Mouse (Mus musculus) spleen, adult 2 months (tissue): Measurements from ENCODE around the gene Esr1. TPM values are rescaled to one million over a fixed set of nuclear protein-coding genes. Genes with fewer than 3 reads are reported as not detected.

Experiments
- DNase-seq, 2 experiments: peaks; one replicate each; pipeline versions ENCODE4 v3.0.0 to v3.0.0-alpha.2; 2012 to 2021; ENCODE audit warnings: low spot score in 2 of 2, low read depth in 1 of 2
- H3K27ac ChIP-seq: fragments of 200-500 bp; 2 replicates; pipeline ENCODE4 v1.5.1; 2012; ENCODE audit warnings: low read length, inconsistent platforms; ENCODE audit not compliant: insufficient read depth
- H3K27me3 ChIP-seq: fragments of 200-500 bp; 2 replicates; pipeline ENCODE4 v1.6.1; 2012; ENCODE audit warnings: mild to moderate bottlenecking, moderate library complexity, low read length, inconsistent platforms; ENCODE audit not compliant: control insufficient read depth, insufficient read depth
- H3K36me3 ChIP-seq: fragments of 200-500 bp; 2 replicates; pipeline ENCODE4 v1.6.1; 2012; ENCODE audit warnings: mild to moderate bottlenecking, low read length, inconsistent platforms; ENCODE audit not compliant: control insufficient read depth, insufficient read depth
- H3K4me1 ChIP-seq: fragments of 200-500 bp; 2 replicates; pipeline ENCODE4 v1.6.1; 2011; ENCODE audit warnings: inconsistent platforms; ENCODE audit not compliant: control insufficient read depth, insufficient read depth, insufficient read length
- H3K4me3 ChIP-seq: fragments of 200-500 bp; 2 replicates; pipeline ENCODE4 v1.5.1; 2011; ENCODE audit warnings: mild to moderate bottlenecking, inconsistent platforms; ENCODE audit not compliant: insufficient read depth, insufficient read length; ENCODE audit errors: extremely low read depth
- CTCF ChIP-seq: fragments of 200-500 bp; IDR thresholded peaks from 2 replicates; pipeline ENCODE4 v1.5.1; 2011; ENCODE audit warnings: mild to moderate bottlenecking, inconsistent platforms; ENCODE audit not compliant: insufficient read depth, insufficient read length, insufficient replicate concordance; ENCODE audit errors: extremely low read depth
- POLR2A ChIP-seq: fragments of 200-500 bp; IDR thresholded peaks from 2 replicates; pipeline ENCODE4 v1.6.1; 2011; ENCODE audit warnings: low read depth, low read length, inconsistent platforms
- WGBS: fragments of 180-500 bp; shearing (Covaris S2); methylation state at CpG from one replicate; pipeline ENCODE4 v1.1.7; 2018; 5-methylcytosine and 5-hydroxymethylcytosine counted together
- polyA plus RNA-seq: library from polyadenylated mRNA; depleted of rRNA; stranded (reverse); fragments of >200 nt; gene quantifications from 2 replicates; pipeline ENCODE4 v1.2.3, GENCODE M21; 2012

The Esr1 gene
- polyA plus RNA-seq, 1 experiment, result 1.9 TPM

- Histone ChIP-seq H3K4me3 (no peak overlapping the region), H3K36me3 (no peaks in the 10 kb centered on the region), H3K4me1 (no peaks in the 10 kb centered on the region), H3K27me3 (no peaks in the 10 kb centered on the region), H3K27ac (no peak overlapping the region)
- 88% methylated on average over 1 of the region's 1 CpGs for WGBS
- no peak for TF ChIP-seq CTCF
- no peak for TF ChIP-seq POLR2A
- no peak for DNase-seq
Observed at GRCm38 (mm10) chr10:4965768-4966167, 354.4 kb downstream of the Esr1 start.

GRCm38 (mm10) chr10:4971156-4971555 lies 359.8 kb downstream of the Esr1 start:
- H3K4me1 ChIP-seq, result no peaks in the 10 kb centered on the region
- 65% methylated on average over 7 of the region's 7 CpGs for WGBS
- no peaks in the 10 kb centered on the region for H3K27me3 ChIP-seq
- TF ChIP-seq POLR2A, result no peak
- TF ChIP-seq CTCF, result no peak
- H3K27ac ChIP-seq, result no peak overlapping the region
- H3K4me3 ChIP-seq, result no peak overlapping the region
- DNase-seq, result no peak
- no peaks in the 10 kb centered on the region for H3K36me3 ChIP-seq

- H3K4me3 ChIP-seq, result no peak overlapping the region
Observed at GRCm38 (mm10) chr10:4971586-4971985, 360.2 kb downstream of the Esr1 start.

GRCm38 (mm10) chr10:4972026-4972425 lies 360.6 kb downstream of the Esr1 start:
- H3K27ac ChIP-seq, result no peak overlapping the region
- H3K36me3 ChIP-seq, result no peaks in the 10 kb centered on the region
- no peak for DNase-seq
- H3K27me3 ChIP-seq, result no peaks in the 10 kb centered on the region
- 22% methylated on average over 2 of the region's 2 CpGs for WGBS
- no peak overlapping the region for H3K4me3 ChIP-seq
- no peak for TF ChIP-seq POLR2A
- TF ChIP-seq CTCF, result no peak
- no peaks in the 10 kb centered on the region for H3K4me1 ChIP-seq

More at GRCm38 (mm10) chr10:4971586-4971985, 360.2 kb downstream of the Esr1 start:
- no peaks in the 10 kb centered on the region for H3K27me3 ChIP-seq
- no peaks in the 10 kb centered on the region for H3K36me3 ChIP-seq
- DNase-seq, result no peak
- TF ChIP-seq CTCF (no peak), POLR2A (no peak)
- H3K4me1 ChIP-seq, result no peaks in the 10 kb centered on the region
- no peak overlapping the region for H3K27ac ChIP-seq

GRCm38 (mm10) chr10:4974246-4974645 lies 362.9 kb downstream of the Esr1 start:
- TF ChIP-seq POLR2A, result no peak
- TF ChIP-seq CTCF, result no peak
- no peaks in the 10 kb centered on the region; the same call in 1 of the 2 replicates for H3K4me1 ChIP-seq
- DNase-seq, result no peak
- H3K27me3 ChIP-seq, result no peaks in the 10 kb centered on the region
- H3K36me3 ChIP-seq, result no peaks in the 10 kb centered on the region
- no peak overlapping the region for H3K27ac ChIP-seq
- H3K4me3 ChIP-seq, result no peak overlapping the region
- WGBS, result 93% methylated on average over 4 of the region's 4 CpGs

GRCm38 (mm10) chr10:4976557-4976956 lies 365.2 kb downstream of the Esr1 start:
- WGBS, result 93% methylated on average over 2 of the region's 2 CpGs
- Histone ChIP-seq H3K36me3 (no peaks in the 10 kb centered on the region), H3K4me3 (no peak overlapping the region), H3K27ac (no peak overlapping the region), H3K27me3 (no peaks in the 10 kb centered on the region), H3K4me1 (no peaks in the 10 kb centered on the region; the same call in 1 of the 2 replicates)
- TF ChIP-seq CTCF (no peak), POLR2A (no peak)
- no peak for DNase-seq

- WGBS, result 19% methylated on average over 3 of the region's 3 CpGs
- Histone ChIP-seq H3K27ac (no peak overlapping the region), H3K36me3 (no peaks in the 10 kb centered on the region), H3K4me1 (no peaks in the 10 kb centered on the region; the same call in 1 of the 2 replicates), H3K4me3 (no peak overlapping the region), H3K27me3 (no peaks in the 10 kb centered on the region)
- no peak for DNase-seq
- TF ChIP-seq CTCF (no peak), POLR2A (no peak)
Observed at GRCm38 (mm10) chr10:4977374-4977773, 366.0 kb downstream of the Esr1 start.
